Mouse (Mus musculus) midbrain, postnatal 0 days (tissue): ENCODE measurements around the gene Eif3b. TPM values are rescaled to one million over a fixed set of nuclear protein-coding genes. Genes with fewer than 3 reads are reported as not detected.

Experiments used
- ATAC-seq: fragments of 200-750 bp; cut with Nextera tagmentation; 2 replicates; pipeline ENCODE4 v1.8.0; 2017; ENCODE audit warnings: moderate number of reproducible peaks, mild to moderate bottlenecking, moderate TSS enrichment, moderate library complexity; ENCODE audit not compliant: low FRiP score
- DNase-seq: peaks from one replicate; pipeline ENCODE4 v3.0.0-alpha.2; 2015; ENCODE audit warnings: low spot score
- H3K27ac ChIP-seq: fragments of 300-500 bp; sonication (generic); 2 replicates; pipeline ENCODE4 v1.5.1; 2014; ENCODE audit warnings: low read depth, mild to moderate bottlenecking, low read length, mixed read lengths
- H3K27me3 ChIP-seq: fragments of 300-500 bp; sonication (generic); 2 replicates; pipeline ENCODE4 v1.6.1; 2014; ENCODE audit warnings: low read length, control low read depth, mixed read lengths; ENCODE audit not compliant: insufficient read depth
- H3K36me3 ChIP-seq: fragments of 300-500 bp; sonication (generic); 2 replicates; pipeline ENCODE4 v1.6.1; 2014; ENCODE audit warnings: low read length, control low read depth, mixed read lengths; ENCODE audit not compliant: insufficient read depth
- H3K4me1 ChIP-seq: fragments of 300-500 bp; sonication (generic); 2 replicates; pipeline ENCODE4 v1.6.1; 2014; ENCODE audit warnings: mild to moderate bottlenecking, control low read depth, antibody characterized with exemption, low read length, mixed read lengths; ENCODE audit not compliant: insufficient read depth
- H3K4me2 ChIP-seq: fragments of 300-500 bp; sonication (generic); 2 replicates; pipeline ENCODE4 v1.6.1; 2014; ENCODE audit warnings: low read depth, mild to moderate bottlenecking, low read length, mixed read lengths; ENCODE audit not compliant: poor library complexity, severe bottlenecking
- H3K4me3 ChIP-seq: fragments of 300-500 bp; sonication (generic); 2 replicates; pipeline ENCODE4 v1.5.1; 2014; ENCODE audit warnings: low read depth, mild to moderate bottlenecking, low read length, moderate library complexity
- H3K9ac ChIP-seq: fragments of 300-500 bp; sonication (generic); replicated peaks from 2 replicates; pipeline ENCODE4 v1.6.1; 2014; ENCODE audit warnings: mild to moderate bottlenecking, low read length, moderate library complexity, mixed read lengths; ENCODE audit not compliant: poor library complexity, severe bottlenecking
- H3K9me3 ChIP-seq: fragments of 300-500 bp; sonication (generic); 2 replicates; pipeline ENCODE4 v1.6.1; 2016; ENCODE audit warnings: low read length, control low read depth
- CTCF ChIP-seq: IDR thresholded peaks from 2 replicates; pipeline ENCODE4 v1.5.1; 2016; ENCODE audit warnings: antibody characterized with exemption, mild to moderate bottlenecking
- WGBS: fragments of 180-500 bp; shearing (Covaris S2); extraction: QIAGEN DNeasy Blood & Tissue Kit; methylation state at CpG from one replicate; pipeline ENCODE4 v1.1.7; 2014; 5-methylcytosine and 5-hydroxymethylcytosine counted together
- polyA plus RNA-seq: library from polyadenylated mRNA; unstranded; fragments of >200 nt; fragmentation: Nextera tagmentation; extraction: Ambion mirVana; gene quantifications from 2 replicates; pipeline ENCODE4 v1.2.1, GENCODE M21; 2015
- total RNA-seq: library from RNA; depleted of rRNA; stranded (reverse); fragments of >200 nt; gene quantifications from 2 replicates; pipeline ENCODE4 v1.2.3, GENCODE M21; 2014

The Eif3b gene
- total and polyA plus RNA-seq, 2 experiments from 2014 or later, result 36.6 to 54.5 TPM

GRCm38 (mm10) chr5:140374226-140374625 is 44.9 kb upstream of the Eif3b start:
- 37% methylated on average over 3 of the region's 3 CpGs for WGBS
- H3K9ac ChIP-seq, result no peak overlapping the region
- H3K4me1 ChIP-seq, result no peaks in the 10 kb centered on the region
- H3K27ac ChIP-seq, result peak overlapping the region; percentile 51; the same call in 1 of the 2 replicates
- no peaks in the 10 kb centered on the region for H3K9me3 ChIP-seq
- H3K4me2 ChIP-seq, result no peak overlapping the region
- no peak for TF ChIP-seq CTCF
- no peaks in the 10 kb centered on the region for H3K27me3 ChIP-seq
- ATAC-seq (no peak), DNase-seq (peak; percentile 59)
- no peaks in the 10 kb centered on the region for H3K36me3 ChIP-seq
- H3K4me3 ChIP-seq, result no peak overlapping the region

GRCm38 (mm10) chr5:140375249-140375829 is 43.8 kb upstream of the Eif3b start:
- ATAC-seq (no peak), DNase-seq (no peak)
- Histone ChIP-seq H3K36me3 (no peaks in the 10 kb centered on the region), H3K27ac (no peak overlapping the region), H3K4me3 (no peak overlapping the region), H3K27me3 (no peaks in the 10 kb centered on the region), H3K4me2 (no peak overlapping the region), H3K4me1 (no peaks in the 10 kb centered on the region), H3K9ac (no peak overlapping the region), H3K9me3 (no peaks in the 10 kb centered on the region)
- WGBS, result 90% methylated on average over 4 of the region's 4 CpGs
- TF ChIP-seq CTCF, result no peak

- Histone ChIP-seq H3K36me3 (no peaks in the 10 kb centered on the region), H3K4me1 (no peaks in the 10 kb centered on the region), H3K4me3 (no peak overlapping the region), H3K27ac (no peak overlapping the region), H3K9me3 (no peaks in the 10 kb centered on the region), H3K4me2 (no peak overlapping the region), H3K27me3 (no peaks in the 10 kb centered on the region), H3K9ac (no peak overlapping the region)
- TF ChIP-seq CTCF, result no peak
- ATAC-seq (no peak), DNase-seq (no peak)
- 92% methylated on average over 6 of the region's 6 CpGs for WGBS
Measured at GRCm38 (mm10) chr5:140378121-140378853, 40.8 kb upstream of the Eif3b start.

DNA sequence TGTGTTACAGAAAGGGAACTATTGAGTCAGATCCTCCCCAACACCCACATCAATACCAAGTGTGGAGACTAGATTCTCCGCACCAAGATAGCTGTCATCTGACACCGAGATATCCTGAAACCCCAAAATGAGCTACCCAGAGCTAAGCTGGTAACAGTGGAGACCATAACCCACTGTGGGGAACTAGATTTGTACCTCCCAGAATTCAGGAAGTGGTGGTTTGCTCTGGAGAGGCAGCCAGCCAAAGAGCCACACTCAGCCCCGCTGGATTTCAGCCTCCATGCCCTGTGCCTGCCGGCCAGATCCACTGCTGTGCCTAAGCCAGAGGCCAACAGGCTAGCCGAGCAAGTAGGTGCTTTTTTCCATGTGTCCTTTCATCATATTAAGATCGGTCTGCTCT is 39.8 kb upstream of the Eif3b start:
- ATAC-seq, result no peak
- H3K27ac ChIP-seq, result no peak overlapping the region
- 74% methylated on average over 6 of the region's 6 CpGs for WGBS

GRCm38 (mm10) chr5:140381156-140381555 is 38.0 kb upstream of the Eif3b start:
- Histone ChIP-seq H3K4me1 (no peaks in the 10 kb centered on the region), H3K9me3 (no peaks in the 10 kb centered on the region), H3K4me2 (no peak overlapping the region), H3K27ac (no peak overlapping the region), H3K9ac (no peak overlapping the region), H3K27me3 (no peaks in the 10 kb centered on the region), H3K36me3 (no peaks in the 10 kb centered on the region), H3K4me3 (no peak overlapping the region)
- DNase-seq (no peak), ATAC-seq (no peak)
- WGBS, result 90% methylated on average over 7 of the region's 7 CpGs
- no peak for TF ChIP-seq CTCF

More for the DNA sequence above, 39.8 kb upstream of the Eif3b start:
- TF ChIP-seq CTCF, result no peak
- Histone ChIP-seq H3K9me3 (no peaks in the 10 kb centered on the region), H3K27me3 (no peaks in the 10 kb centered on the region), H3K4me1 (no peaks in the 10 kb centered on the region), H3K36me3 (no peaks in the 10 kb centered on the region), H3K4me3 (no peak overlapping the region), H3K9ac (no peak overlapping the region), H3K4me2 (no peak overlapping the region)
- no peak for DNase-seq

DNA sequence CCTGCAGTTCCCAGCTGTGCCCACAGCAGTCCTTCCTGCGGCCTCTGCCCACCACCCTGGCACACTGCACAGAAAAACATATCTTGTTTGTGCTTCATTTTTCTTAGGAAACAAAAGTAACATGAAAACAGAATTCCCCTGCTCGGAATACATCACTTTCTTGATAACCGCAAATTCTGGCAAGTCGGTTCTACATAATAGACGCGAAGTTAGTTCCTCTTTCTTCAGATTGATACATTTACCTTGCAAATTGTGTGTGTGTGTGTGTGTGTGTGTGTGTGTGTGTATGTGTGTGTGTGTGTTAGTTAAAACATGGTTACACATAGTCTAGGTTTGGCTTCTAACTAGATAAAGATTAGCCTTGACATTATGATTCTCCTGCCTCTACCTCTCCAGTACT is 36.4 kb upstream of the Eif3b start:
- Histone ChIP-seq H3K27me3 (no peaks in the 10 kb centered on the region), H3K4me1 (peaks cover 3% of the 10 kb centered on the region; the same call in 1 of the 2 replicates), H3K36me3 (no peaks in the 10 kb centered on the region), H3K9ac (no peak overlapping the region), H3K4me3 (no peak overlapping the region), H3K27ac (no peak overlapping the region), H3K4me2 (no peak overlapping the region), H3K9me3 (no peaks in the 10 kb centered on the region)
- TF ChIP-seq CTCF, result no peak
- ATAC-seq (no peak), DNase-seq (no peak)
- WGBS, result 92% methylated on average over 6 of the region's 6 CpGs
